Mouse (Mus musculus) embryonic facial prominence, embryonic 13.5 days (tissue): ENCODE results near the gene Msantd2. TPM values are rescaled to one million over a fixed set of nuclear protein-coding genes. Genes with fewer than 3 reads are reported as not detected.

Experiments
- ATAC-seq: fragments of 200-750 bp; cut with Nextera tagmentation; 2 replicates; pipeline ENCODE4 v1.8.0; 2017; ENCODE audit warnings: low read depth; ENCODE audit not compliant: insufficient number of reproducible peaks, insufficient read depth, low FRiP score, low TSS enrichment
- H3K27ac ChIP-seq: fragments of 300-500 bp; sonication (generic); 2 replicates; pipeline ENCODE4 v1.5.1; 2015; ENCODE audit warnings: moderate library complexity, mild to moderate bottlenecking, inconsistent platforms
- H3K27me3 ChIP-seq: fragments of 300-500 bp; sonication (generic); 2 replicates; pipeline ENCODE4 v1.6.1; 2015; ENCODE audit warnings: mild to moderate bottlenecking, inconsistent platforms
- H3K36me3 ChIP-seq: fragments of 300-500 bp; sonication (generic); 2 replicates; pipeline ENCODE4 v1.6.1; 2015; ENCODE audit warnings: mild to moderate bottlenecking, inconsistent platforms
- H3K4me1 ChIP-seq: fragments of 300-500 bp; sonication (generic); 2 replicates; pipeline ENCODE4 v1.6.1; 2015; ENCODE audit warnings: inconsistent platforms
- H3K4me2 ChIP-seq: fragments of 300-500 bp; sonication (generic); 2 replicates; pipeline ENCODE4 v1.6.1; 2015; ENCODE audit warnings: moderate library complexity, mild to moderate bottlenecking, inconsistent platforms
- H3K4me3 ChIP-seq: fragments of 300-500 bp; sonication (generic); 2 replicates; pipeline ENCODE4 v1.5.1; 2015; ENCODE audit warnings: mild to moderate bottlenecking, inconsistent platforms
- H3K9ac ChIP-seq: fragments of 300-500 bp; sonication (generic); 2 replicates; pipeline ENCODE4 v1.6.1; 2015; ENCODE audit warnings: mild to moderate bottlenecking, inconsistent platforms
- H3K9me3 ChIP-seq: fragments of 300-500 bp; sonication (generic); 2 replicates; pipeline ENCODE4 v1.6.1; 2016; ENCODE audit warnings: inconsistent platforms
- WGBS: fragments of 180-500 bp; shearing (Covaris S2); methylation state at CpG from one replicate; pipeline ENCODE4 v1.1.7; 2015; ENCODE audit warnings: mixed read lengths; 5-methylcytosine and 5-hydroxymethylcytosine counted together
- polyA plus RNA-seq: library from polyadenylated mRNA; unstranded; fragments of >200 nt; fragmentation: Nextera tagmentation; extraction: Ambion mirVana; gene quantifications from 2 replicates; pipeline ENCODE4 v1.2.1, GENCODE M21; 2015

The Msantd2 gene
- polyA plus RNA-seq, 1 experiment from 2014 or later = 31.1 TPM

GRCm38 (mm10) chr9:37530031-37530887 lies 41.1 kb downstream of the Msantd2 start:
- Histone ChIP-seq H3K4me1 (peaks cover 35% of the 10 kb centered on the region), H3K9me3 (no peaks in the 10 kb centered on the region; the same call in 1 of the 2 replicates), H3K4me3 (peak overlapping the region; percentile 39), H3K9ac (peak overlapping the region; percentile 62), H3K36me3 (peaks cover 10% of the 10 kb centered on the region; the same call in 1 of the 2 replicates), H3K27me3 (peaks cover 77% of the 10 kb centered on the region), H3K27ac (peak overlapping the region; percentile 48), H3K4me2 (peak overlapping the region; percentile 66)
- no peak; the same call in 1 of the 2 replicates for ATAC-seq
- WGBS = 2% methylated on average over 32 of the region's 32 CpGs

GRCm38 (mm10) chr9:37530888-37531705 lies 42.0 kb downstream of the Msantd2 start:
- H3K4me2 ChIP-seq = peak overlapping the region; percentile 66
- H3K27me3 ChIP-seq = peaks cover 69% of the 10 kb centered on the region
- H3K36me3 ChIP-seq = 0 out of 2 replicates have a peak, but pooled peaks cover 3% of the 10 kb centered on the region
- peak overlapping the region; percentile 62 for H3K9ac ChIP-seq
- 0 out of 2 replicates have a peak overlapping the region, but pooled peaks have one; percentile 22 for H3K27ac ChIP-seq
- 2% methylated on average over 31 of the region's 31 CpGs for WGBS
- H3K4me1 ChIP-seq = peaks cover 35% of the 10 kb centered on the region
- peak overlapping the region; percentile 39 for H3K4me3 ChIP-seq
- H3K9me3 ChIP-seq = no peaks in the 10 kb centered on the region; the same call in 1 of the 2 replicates
- ATAC-seq = peak; percentile 29

GRCm38 (mm10) chr9:37536851-37537250 lies 47.7 kb downstream of the Msantd2 start:
- WGBS = 84% methylated on average over 4 of the region's 4 CpGs
- H3K4me2 ChIP-seq = no peak overlapping the region
- peaks cover 7% of the 10 kb centered on the region for H3K4me1 ChIP-seq
- H3K27me3 ChIP-seq = peaks cover 18% of the 10 kb centered on the region
- no peak overlapping the region for H3K27ac ChIP-seq
- no peaks in the 10 kb centered on the region for H3K36me3 ChIP-seq
- no peak for ATAC-seq
- H3K4me3 ChIP-seq = no peak overlapping the region
- H3K9me3 ChIP-seq = no peaks in the 10 kb centered on the region
- H3K9ac ChIP-seq = no peak overlapping the region

GRCm38 (mm10) chr9:37537658-37538250 lies 48.6 kb downstream of the Msantd2 start:
- Histone ChIP-seq H3K27ac (no peak overlapping the region), H3K9ac (no peak overlapping the region), H3K9me3 (no peaks in the 10 kb centered on the region), H3K4me3 (no peak overlapping the region), H3K4me1 (peaks cover 7% of the 10 kb centered on the region), H3K27me3 (peaks cover 13% of the 10 kb centered on the region), H3K36me3 (no peaks in the 10 kb centered on the region), H3K4me2 (no peak overlapping the region)
- ATAC-seq = no peak
- WGBS = 56% methylated on average over 5 of the region's 5 CpGs

- no peak within 1 kb of the TSS for H3K9ac ChIP-seq
- H3K4me1 ChIP-seq = peaks cover 12% of the 10 kb centered on the region
- 47% methylated on average over 23 of the region's 23 CpGs for WGBS
- H3K27me3 ChIP-seq = peaks cover 6% of the 10 kb centered on the region; the same call in 1 of the 2 replicates
- no peak within 1 kb of the TSS for H3K27ac ChIP-seq
- H3K4me2 ChIP-seq = 0 out of 2 replicates have a peak within 1 kb of the TSS, but pooled peaks have one; percentile 14
- H3K4me3 ChIP-seq = no peak within 1 kb of the TSS
- no peaks in the 10 kb centered on the region for H3K36me3 ChIP-seq
- ATAC-seq = no peak
- no peaks in the 10 kb centered on the region for H3K9me3 ChIP-seq
Observed at GRCm38 (mm10) chr9:37539170-37540025, 50.3 kb downstream of the Msantd2 start, which contains the start of gene Vsig2. TSS of gene Vsig2 (plus strand) at chr9:37539255.

GRCm38 (mm10) chr9:37540226-37540625 lies 51.1 kb downstream of the Msantd2 start:
- no peaks in the 10 kb centered on the region for H3K9me3 ChIP-seq
- no peak overlapping the region for H3K4me3 ChIP-seq
- H3K4me2 ChIP-seq = no peak overlapping the region
- H3K27me3 ChIP-seq = peaks cover 10% of the 10 kb centered on the region
- no peak overlapping the region for H3K9ac ChIP-seq
- no peak overlapping the region for H3K27ac ChIP-seq
- H3K4me1 ChIP-seq = peaks cover 17% of the 10 kb centered on the region
- WGBS = 86% methylated on average over 4 of the region's 4 CpGs
- no peak for ATAC-seq
- no peaks in the 10 kb centered on the region for H3K36me3 ChIP-seq

- Histone ChIP-seq H3K4me3 (no peak overlapping the region), H3K27me3 (peaks cover 17% of the 10 kb centered on the region), H3K4me1 (peaks cover 24% of the 10 kb centered on the region), H3K4me2 (no peak overlapping the region), H3K9me3 (no peaks in the 10 kb centered on the region), H3K27ac (no peak overlapping the region), H3K36me3 (no peaks in the 10 kb centered on the region), H3K9ac (no peak overlapping the region)
- 81% methylated on average over 6 of the region's 6 CpGs for WGBS
- ATAC-seq = no peak
Observed at GRCm38 (mm10) chr9:37540701-37541575, 51.8 kb downstream of the Msantd2 start.

GRCm38 (mm10) chr9:37541851-37542642 lies 52.9 kb downstream of the Msantd2 start:
- Histone ChIP-seq H3K27me3 (peaks cover 28% of the 10 kb centered on the region), H3K4me3 (no peak overlapping the region), H3K4me1 (peaks cover 24% of the 10 kb centered on the region), H3K4me2 (no peak overlapping the region), H3K27ac (no peak overlapping the region), H3K36me3 (no peaks in the 10 kb centered on the region), H3K9ac (no peak overlapping the region), H3K9me3 (no peaks in the 10 kb centered on the region)
- ATAC-seq = 0 out of 2 replicates have a peak, but pooled peaks have one; percentile 18
- 70% methylated on average over 7 of the region's 7 CpGs for WGBS

GRCm38 (mm10) chr9:37543869-37544440 lies 54.8 kb downstream of the Msantd2 start:
- ATAC-seq = 0 out of 2 replicates have a peak, but pooled peaks have one; percentile 24
- Histone ChIP-seq H3K4me1 (peaks cover 24% of the 10 kb centered on the region), H3K27me3 (peaks cover 40% of the 10 kb centered on the region), H3K9ac (0 out of 2 replicates have a peak overlapping the region, but pooled peaks have one; percentile 54), H3K4me2 (peak overlapping the region; percentile 69), H3K27ac (no peak overlapping the region), H3K36me3 (no peaks in the 10 kb centered on the region), H3K4me3 (peak overlapping the region; percentile 38), H3K9me3 (no peaks in the 10 kb centered on the region)
- WGBS = 28% methylated on average over 12 of the region's 12 CpGs
